18 mouse cellular contexts compared by ENCODE assay signal in genomic region chr2:165687516-165687915, GRCm38 (mm10).
DNase-seq lines count a peak whose midpoint lies in the region; TF ChIP-seq lines count a peak whose summit lies in the region.
"Had no signal": no experiment of that assay in that cellular context is flagged by ENCODE, and none has a peak within 500 bp of the region (broad histone marks: within the 10 kb centered on the region; RNA-seq: fewer than 3 reads in every experiment).

No protein-coding gene starts in this region.

- peaks cover 6% of the 10 kb centered on the region for H3K4me1 ChIP-seq in heart, embryonic 10.5 days
- H3K4me1 ChIP-seq in thymus, adult 2 months (replicated peaks; ENCODE audit: control insufficient read depth, insufficient read depth, low read length) = no peaks in the 10 kb centered on the region
- H3K4me1 ChIP-seq: heart, embryonic 13.5 days; hindbrain, embryonic 12.5 days; limb, embryonic 15.5 days; stomach, embryonic 15.5 days had no signal

- WGBS in heart, embryonic 10.5 days = 25% methylated on average over 8 of the region's 8 CpGs
- WGBS in thymus, adult 2 months = 91% methylated on average over 8 of the region's 8 CpGs

- DNase-seq in heart, postnatal 4 days = peak; percentile 43
- DNase-seq in heart, embryonic 10.5 days (ENCODE audit: low spot score) = no peak
- peak; percentile 41 for DNase-seq in thymus, postnatal 4 days
- DNase-seq in thymus, adult 2 months = no peak
- DNase-seq in forelimb bud, embryonic 11.5 days (ENCODE audit: low read depth, low spot score) = peak; percentile 29
- no peak for DNase-seq in ovary, postnatal 36 days (ENCODE audit: low spot score)
- no peak for DNase-seq in right cerebral cortex, adult 2 months (ENCODE audit: low spot score in 2 of 2)
- DNase-seq: cerebellum, adult 9-11 months; gastrocnemius, postnatal 14 days; kidney, adult 2 months; lung, adult 18-20 months had no signal

- no peak overlapping the region for H3K27ac ChIP-seq in heart, embryonic 10.5 days
- H3K27ac ChIP-seq in thymus, adult 2 months (ENCODE audit: control insufficient read depth, insufficient read depth, low read length) = no peak overlapping the region
- H3K27ac ChIP-seq: forebrain, embryonic 12.5 days; heart, embryonic 13.5 days; hindbrain, embryonic 12.5 days; left cerebral cortex, adult 2 months; limb, embryonic 15.5 days; stomach, embryonic 15.5 days had no signal

- H3K9me3 ChIP-seq in heart, embryonic 10.5 days = no peaks in the 10 kb centered on the region
- H3K9me3 ChIP-seq: forebrain, embryonic 12.5 days; G1E; heart, embryonic 13.5 days; hindbrain, embryonic 12.5 days; limb, embryonic 15.5 days; stomach, embryonic 15.5 days had no signal

- TF ChIP-seq POLR2A in thymus, adult 2 months (IDR thresholded peaks at IDR 0.05; ENCODE audit: control insufficient read depth, extremely low read depth, insufficient read depth, low read length, poor library complexity) = no peak

- no peak for TF ChIP-seq CTCF in thymus, adult 2 months (IDR thresholded peaks at IDR 0.05; ENCODE audit: borderline replicate concordance, control insufficient read depth, extremely low read depth, insufficient read depth, low read length, poor library complexity)

- no peak overlapping the region for H3K4me3 ChIP-seq in heart, embryonic 10.5 days
- no peak overlapping the region for H3K4me3 ChIP-seq in thymus, adult 2 months (ENCODE audit: control insufficient read depth, insufficient read depth, low read length)
- H3K4me3 ChIP-seq: forebrain, embryonic 12.5 days; heart, embryonic 13.5 days; hindbrain, embryonic 12.5 days; left cerebral cortex, adult 2 months; limb, embryonic 15.5 days; stomach, embryonic 15.5 days had no signal

- H3K27me3 ChIP-seq in heart, embryonic 10.5 days (ENCODE audit: insufficient read depth, poor library complexity, severe bottlenecking) = peaks cover 12% of the 10 kb centered on the region; the same call in 1 of the 2 replicates
- H3K27me3 ChIP-seq in thymus, adult 2 months (ENCODE audit: control insufficient read depth, insufficient read depth, low read length) = no peaks in the 10 kb centered on the region
- H3K27me3 ChIP-seq: forebrain, embryonic 12.5 days; hindbrain, embryonic 12.5 days; stomach, embryonic 15.5 days had no signal

- no peaks in the 10 kb centered on the region for H3K36me3 ChIP-seq in heart, embryonic 10.5 days
- H3K36me3 ChIP-seq in thymus, adult 2 months (ENCODE audit: control insufficient read depth, insufficient read depth, low read length) = no peaks in the 10 kb centered on the region
- H3K36me3 ChIP-seq: forebrain, embryonic 12.5 days; G1E; heart, embryonic 13.5 days; hindbrain, embryonic 12.5 days; stomach, embryonic 15.5 days had no signal

Comparison
In these comparisons a context has a peak if more than half of its experiments do, and no peak if none do; other contexts are left out.
1. DNase-seq: peak in heart, postnatal 4 days (single experiment), thymus, postnatal 4 days (single experiment) and forelimb bud, embryonic 11.5 days (single experiment); none in heart, embryonic 10.5 days (single experiment), thymus, adult 2 months (single experiment), ovary, postnatal 36 days (single experiment) and right cerebral cortex, adult 2 months (0 of 2).